Mouse (Mus musculus) spleen, postnatal 4 days (tissue): ENCODE measurements around the gene Chrnb2.
A peak's percentile ranks its signal among the peaks of the same experiment; 100 is the strongest.

Source experiments
- DNase-seq, 2 experiments: peaks; one replicate each; pipeline ENCODE4 v3.0.0; 2022; ENCODE audit warnings: low spot score in 2 of 2

Gene Chrnb2

GRCm38 (mm10) chr3:89715207-89715966 lies 49.0 kb downstream of the Chrnb2 start:
- peak in 1 of 2 experiments; percentile 70 for DNase-seq

DNA sequence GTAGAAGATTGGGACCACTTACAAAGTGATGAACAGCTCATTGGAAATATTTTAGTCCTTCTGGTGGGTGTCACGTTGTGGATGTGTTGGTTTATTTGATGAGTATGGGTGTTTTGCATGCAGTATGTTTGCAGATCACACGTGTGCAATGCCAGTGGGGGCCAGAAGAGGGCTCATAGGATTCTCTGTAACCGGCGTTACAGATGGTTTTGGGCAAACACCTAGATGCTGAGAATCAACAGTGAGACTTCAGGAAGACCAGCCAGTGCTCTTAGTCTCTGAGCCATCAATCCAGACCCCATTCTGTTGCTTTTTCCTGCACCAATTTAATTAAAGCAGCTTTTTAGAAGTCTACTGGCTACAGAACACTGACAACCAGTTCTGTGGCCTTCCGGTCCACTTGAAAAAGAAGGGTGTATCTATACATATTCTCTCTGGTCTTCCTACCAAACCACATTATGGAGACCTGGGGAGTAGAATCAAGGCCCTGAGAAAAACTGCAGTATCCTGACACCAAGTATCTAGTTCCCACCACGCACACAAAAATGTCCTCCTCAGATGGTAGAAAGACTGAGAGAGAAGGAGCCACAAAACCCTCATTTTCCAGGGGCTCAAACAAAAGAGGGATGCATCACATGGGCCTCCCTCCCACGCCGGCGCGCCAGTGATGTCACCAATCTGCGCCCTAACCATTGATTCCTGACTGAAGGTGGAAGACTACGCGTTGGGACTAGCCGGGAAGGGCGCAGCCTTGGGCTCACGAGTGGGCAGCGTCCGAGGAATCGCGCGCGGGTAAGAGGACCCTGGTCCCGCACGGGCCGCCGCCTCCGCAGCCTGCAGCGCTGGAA lies 49.8 kb downstream of the Chrnb2 start, which contains the start of gene Adar:
Gene Adar, plus strand, starts transcription at position 664 of the 848 bp plus-strand sequence.
- DNase-seq = peak; percentile 61 to 83

- DNase-seq = no peak
Observed at GRCm38 (mm10) chr3:89704064-89704463, 60.4 kb downstream of the Chrnb2 start.

- DNase-seq = no peak
Observed at GRCm38 (mm10) chr3:89703596-89703995, 60.8 kb downstream of the Chrnb2 start.

DNA sequence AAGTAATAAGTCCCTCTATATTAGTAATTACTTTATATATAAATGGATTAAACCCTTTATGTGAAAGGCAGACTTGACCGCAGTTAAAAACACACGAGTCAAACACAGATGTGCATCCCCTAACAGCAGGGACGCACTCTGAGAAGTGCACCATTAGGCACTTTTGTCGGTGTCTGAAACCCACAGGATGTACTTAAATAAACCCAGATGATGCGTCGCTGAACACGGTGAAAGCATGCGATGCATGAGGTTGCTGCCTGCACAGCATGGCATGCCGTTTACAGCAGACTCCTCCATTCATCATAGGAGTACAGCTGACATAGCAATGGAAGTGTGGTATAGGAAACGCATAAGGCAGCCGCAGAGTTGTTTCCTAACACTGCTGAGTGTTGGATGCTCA lies 64.0 kb downstream of the Chrnb2 start:
- no peak for DNase-seq

DNA sequence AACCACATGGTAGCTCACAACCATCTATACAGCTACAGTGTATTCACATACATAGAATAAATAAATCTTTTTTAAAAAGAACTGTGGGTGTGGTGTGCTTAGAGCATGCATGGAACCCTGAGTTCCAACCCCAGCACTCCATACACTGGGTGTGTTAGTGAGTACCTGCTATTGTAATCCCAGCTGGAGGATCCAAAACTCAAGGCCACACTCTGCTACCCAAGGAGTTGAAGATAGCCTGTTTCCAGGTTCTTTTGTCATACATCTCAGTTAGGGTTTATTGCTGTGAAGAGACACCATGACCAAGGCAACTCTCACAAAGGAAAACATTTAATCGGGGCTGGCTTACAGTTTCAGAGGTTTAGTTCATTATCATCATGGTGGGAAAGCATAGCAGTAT lies 65.5 kb downstream of the Chrnb2 start:
- no peak for DNase-seq
